Mouse (Mus musculus) urinary bladder, adult 18-20 months (tissue): ENCODE data around the gene Tomm6.
"Not testable (repeated sequence)": the region's sequence is repeated elsewhere in the genome, so short reads cannot be mapped to it uniquely, and the experiment has no call there.

Experiments
- DNase-seq, 2 experiments: peaks; one replicate each; pipeline ENCODE4 v3.0.0; 2022; ENCODE audit warnings: low spot score in 2 of 2, mixed read lengths in 2 of 2

Tomm6 gene

GRCm38 (mm10) chr17:47654346-47654745 is 33.8 kb downstream of the Tomm6 start:
- not testable (repeated sequence) for DNase-seq

GRCm38 (mm10) chr17:47651953-47652352 is 36.2 kb downstream of the Tomm6 start:
- DNase-seq: no peak

- no peak for DNase-seq
Observed at GRCm38 (mm10) chr17:47648966-47649365, 39.2 kb downstream of the Tomm6 start.

GRCm38 (mm10) chr17:47646683-47647082 is 41.5 kb downstream of the Tomm6 start:
- peak; percentile 6 to 25 for DNase-seq

- DNase-seq: no peak
Observed at GRCm38 (mm10) chr17:47642992-47643391, 45.2 kb downstream of the Tomm6 start.
